Mouse (Mus musculus): ENCODE data around the gene Gm7102.
"Not testable (repeated sequence)": the region's sequence is repeated elsewhere in the genome, so short reads cannot be mapped to it uniquely, and the experiment has no call there.

Gene Gm7102

GRCm38 (mm10) chr19:61175756-61176324 is at the start of gene Gm7102:
Gm7102 (minus strand) TSS chr19:61176309.
- DNase-seq = peak; percentile 11

GRCm38 (mm10) chr19:61224678-61225525 is 48.8 kb upstream of the Gm7102 start:
- peak; percentile 48 for DNase-seq

- peak; percentile 34 for DNase-seq
Measured at GRCm38 (mm10) chr19:61223706-61224328, 47.7 kb upstream of the Gm7102 start.

- not testable (repeated sequence) for DNase-seq
Measured at GRCm38 (mm10) chr19:61207506-61207905, 31.4 kb upstream of the Gm7102 start.

GRCm38 (mm10) chr19:61199836-61200235 is 23.7 kb upstream of the Gm7102 start:
- DNase-seq = peak; percentile 32

- peak; percentile 94 for DNase-seq
Measured at GRCm38 (mm10) chr19:61199316-61199715, 23.2 kb upstream of the Gm7102 start.

GRCm38 (mm10) chr19:61183590-61183989 is 7.5 kb upstream of the Gm7102 start, which contains the start of gene Gm6020:
Gm6020 (plus strand) TSS chr19:61183890.
- DNase-seq = not testable (repeated sequence)

- DNase-seq = peak; percentile 34
Measured at GRCm38 (mm10) chr19:61151701-61152420, 24.2 kb downstream of the Gm7102 start.

- DNase-seq = peak; percentile 51
Measured at GRCm38 (mm10) chr19:61151372-61151700, 24.8 kb downstream of the Gm7102 start.

- DNase-seq = no peak
Measured at GRCm38 (mm10) chr19:61141299-61141698, 34.8 kb downstream of the Gm7102 start.

GRCm38 (mm10) chr19:61140342-61141206 is 35.5 kb downstream of the Gm7102 start, which contains the start of gene Zfp950:
Zfp950 (minus strand) TSS chr19:61140840.
- peak; percentile 86 for DNase-seq

GRCm38 (mm10) chr19:61138655-61139054 is 37.5 kb downstream of the Gm7102 start:
- DNase-seq = peak; percentile 28

- DNase-seq = no peak
Measured at GRCm38 (mm10) chr19:61131096-61131495, 45.0 kb downstream of the Gm7102 start.

Measured in kidney, postnatal 10 days (tissue).